Mouse (Mus musculus): ENCODE measurements around the gene Tnfsf15.

The Tnfsf15 gene

GRCm38 (mm10) chr4:63744693-63745171, at the start of gene Tnfsf15:
Gene Tnfsf15 (minus strand): TSS chr4:63745113.
- CTCF ChIA-PET = no interaction called here

GRCm38 (mm10) chr4:63792328-63792727, 47.4 kb upstream of the Tnfsf15 start:
- CTCF ChIA-PET = no interaction called here

- CTCF ChIA-PET = no interaction called here
These were observed 40.6 kb upstream of the Tnfsf15 start for GRCm38 (mm10) chr4:63785466-63785865.

GRCm38 (mm10) chr4:63783826-63784225, 38.9 kb upstream of the Tnfsf15 start:
- CTCF ChIA-PET = no interaction called here

- CTCF ChIA-PET = no interaction called here
These were observed 38.2 kb upstream of the Tnfsf15 start for GRCm38 (mm10) chr4:63782970-63783613.

- CTCF ChIA-PET = no interaction called here
These were observed 32.3 kb upstream of the Tnfsf15 start for GRCm38 (mm10) chr4:63777223-63777622.

- CTCF ChIA-PET = no interaction called here
These were observed 28.6 kb upstream of the Tnfsf15 start for GRCm38 (mm10) chr4:63773306-63774090.

GRCm38 (mm10) chr4:63772514-63772913, 27.6 kb upstream of the Tnfsf15 start:
- CTCF ChIA-PET = no interaction called here

- CTCF ChIA-PET = no interaction called here
These were observed 26.4 kb upstream of the Tnfsf15 start for GRCm38 (mm10) chr4:63771291-63771690.

GRCm38 (mm10) chr4:63769161-63769560, 24.2 kb upstream of the Tnfsf15 start:
- CTCF ChIA-PET = no interaction called here

- CTCF ChIA-PET = no interaction called here
These were observed 20.1 kb upstream of the Tnfsf15 start for GRCm38 (mm10) chr4:63765050-63765449.

- CTCF ChIA-PET = no interaction called here
These were observed 15.0 kb upstream of the Tnfsf15 start for GRCm38 (mm10) chr4:63759931-63760330.

- CTCF ChIA-PET = no interaction called here
These were observed 12.7 kb upstream of the Tnfsf15 start for GRCm38 (mm10) chr4:63757527-63758154.

- CTCF ChIA-PET = no interaction called here
These were observed 11.2 kb upstream of the Tnfsf15 start for GRCm38 (mm10) chr4:63756072-63756471.

- CTCF ChIA-PET = no interaction called here
These were observed 9.6 kb upstream of the Tnfsf15 start for GRCm38 (mm10) chr4:63754467-63755020.

- CTCF ChIA-PET = no interaction called here
These were observed 8.9 kb upstream of the Tnfsf15 start for GRCm38 (mm10) chr4:63753855-63754254.

GRCm38 (mm10) chr4:63752687-63753523, 8.0 kb upstream of the Tnfsf15 start:
- CTCF ChIA-PET = no interaction called here

GRCm38 (mm10) chr4:63748061-63748730, 3.3 kb upstream of the Tnfsf15 start:
- CTCF ChIA-PET = no interaction called here

GRCm38 (mm10) chr4:63745271-63745670, 358 bp upstream of the Tnfsf15 start:
- CTCF ChIA-PET = no interaction called here

GRCm38 (mm10) chr4:63743660-63744059, 1.3 kb downstream of the Tnfsf15 start:
- CTCF ChIA-PET = no interaction called here

GRCm38 (mm10) chr4:63742763-63743371, 2.0 kb downstream of the Tnfsf15 start:
- CTCF ChIA-PET = no interaction called here
